Mouse (Mus musculus) C2C12 (cell line): ENCODE measurements around the gene Prkcq.

Experiments used
- CEBPB ChIP-seq: IDR thresholded peaks from one replicate; pipeline ENCODE4 v1.6.1; 2011; ENCODE audit warnings: low read depth, mild to moderate bottlenecking, control low read depth, moderate library complexity
- CTCF ChIP-seq: IDR thresholded peaks from one replicate; pipeline ENCODE4 v1.5.1; 2011; ENCODE audit not compliant: control insufficient read depth, insufficient read depth, insufficient read length
- MAX ChIP-seq: IDR thresholded peaks from one replicate; pipeline ENCODE4 v1.6.1; 2011; ENCODE audit warnings: mild to moderate bottlenecking, control low read depth

- no peak for TF ChIP-seq CTCF
- TF ChIP-seq MAX, result no peak
- no peak for TF ChIP-seq CEBPB
These were observed 24.2 kb downstream of the Prkcq start for GRCm38 (mm10) chr2:11196071-11196470.
